Mouse (Mus musculus) CH12.LX (cell line): ENCODE results near the gene Lrmda. TPM values are rescaled to one million over a fixed set of nuclear protein-coding genes. Genes with fewer than 3 reads are reported as not detected.

Experiments used
- DNase-seq: peaks from one replicate; pipeline ENCODE4 v3.0.0-alpha.2; 2013; ENCODE audit errors: extremely low read depth
- H3K27ac ChIP-seq: 2 replicates; pipeline ENCODE4 v1.5.1; 2012; ENCODE audit warnings: low read depth, mild to moderate bottlenecking, control low read depth, moderate library complexity; ENCODE audit not compliant: insufficient read depth
- H3K27me3 ChIP-seq: replicated peaks from 2 replicates; pipeline ENCODE3; 2012; ENCODE audit warnings: inconsistent platforms
- H3K36me3 ChIP-seq, 2 experiments: replicated peaks in 1 of 2; 2 replicates each; pipeline versions ENCODE3 to v1.6.1; 2012; ENCODE audit warnings: inconsistent platforms in 1 of 2, low read length in 1 of 2, mild to moderate bottlenecking in 1 of 2, mixed read lengths in 1 of 2, moderate library complexity in 1 of 2; ENCODE audit not compliant: control insufficient read depth in 1 of 2, insufficient read depth in 1 of 2
- H3K4me1 ChIP-seq, 2 experiments: 2 replicates each; pipeline ENCODE4 v1.6.1; 2012; ENCODE audit warnings: inconsistent platforms in 1 of 2, moderate library complexity in 1 of 2; ENCODE audit not compliant: insufficient read depth in 2 of 2, control insufficient read depth in 1 of 2
- H3K4me2 ChIP-seq: 2 replicates; pipeline ENCODE4 v1.6.1; 2012; ENCODE audit warnings: low read depth, mild to moderate bottlenecking, control low read depth; ENCODE audit not compliant: poor library complexity, insufficient read depth, severe bottlenecking
- H3K4me3 ChIP-seq, 3 experiments: fragments of 150-350 bp in 1 of 3; sonication (generic) in 1 of 3; replicated peaks in 1 of 3; 2 replicates each; pipeline versions ENCODE3 to v1.5.1; 2011 to 2012; ENCODE audit warnings: low read depth in 2 of 3, low read length in 2 of 3, mild to moderate bottlenecking in 2 of 3, moderate library complexity in 2 of 3, control low read depth in 1 of 3, improper control_type of control experiment in 1 of 3, inconsistent platforms in 1 of 3, mixed read lengths in 1 of 3; ENCODE audit not compliant: poor library complexity in 1 of 3
- H3K79me2 ChIP-seq: replicated peaks from 2 replicates; pipeline ENCODE4 v1.6.1; 2012; ENCODE audit warnings: mild to moderate bottlenecking, moderate library complexity; ENCODE audit not compliant: control insufficient read depth, poor library complexity, insufficient read depth, severe bottlenecking; ENCODE audit errors: extremely low read depth
- H3K9ac ChIP-seq: 2 replicates; pipeline ENCODE4 v1.6.1; 2012; ENCODE audit warnings: low read depth, mild to moderate bottlenecking, control low read depth, moderate library complexity; ENCODE audit not compliant: insufficient read depth
- H3K9me3 ChIP-seq: replicated peaks from 2 replicates; pipeline ENCODE3; 2012; ENCODE audit warnings: low read length, inconsistent platforms, mixed read lengths
- CHD1 ChIP-seq: IDR thresholded peaks from 2 replicates; pipeline ENCODE4 v1.6.1; 2012; ENCODE audit warnings: low read depth, low read length, improper control_type of control experiment, inconsistent platforms
- CHD2 ChIP-seq: IDR thresholded peaks from 2 replicates; pipeline ENCODE4 v1.6.1; 2011; ENCODE audit warnings: low read length, improper control_type of control experiment
- E2F4 ChIP-seq: IDR thresholded peaks from 2 replicates; pipeline ENCODE4 v1.6.1; 2011; ENCODE audit warnings: low read depth, low read length, improper control_type of control experiment; ENCODE audit not compliant: insufficient replicate concordance
- ELF1 ChIP-seq: IDR thresholded peaks from 2 replicates; pipeline ENCODE4 v1.6.1; 2014; ENCODE audit warnings: low read depth, mild to moderate bottlenecking, inconsistent platforms, low read length, improper control_type of control experiment
- EP300 ChIP-seq: IDR thresholded peaks from 2 replicates; pipeline ENCODE4 v1.6.1; 2011; ENCODE audit warnings: low read length, improper control_type of control experiment
- GABPA ChIP-seq: IDR thresholded peaks from 2 replicates; pipeline ENCODE4 v1.6.1; 2012; ENCODE audit warnings: low read depth, low read length, improper control_type of control experiment, inconsistent platforms; ENCODE audit not compliant: insufficient replicate concordance
- MAFK ChIP-seq: IDR thresholded peaks from 2 replicates; pipeline ENCODE4 v1.6.1; 2011; ENCODE audit warnings: low read length, improper control_type of control experiment; ENCODE audit not compliant: insufficient replicate concordance
- MEF2A ChIP-seq: IDR thresholded peaks from 2 replicates; pipeline ENCODE4 v1.6.1; 2014; ENCODE audit warnings: low read depth, mild to moderate bottlenecking, inconsistent platforms, low read length, improper control_type of control experiment, borderline replicate concordance
- MYC ChIP-seq: IDR thresholded peaks from 2 replicates; pipeline ENCODE4 v1.6.1; 2011; ENCODE audit warnings: low read depth, mild to moderate bottlenecking, improper control_type of control experiment, low read length
- NELFE ChIP-seq: IDR thresholded peaks from 2 replicates; pipeline ENCODE4 v1.6.1; 2011; ENCODE audit warnings: low read depth, low read length, improper control_type of control experiment
- PAX5 ChIP-seq: IDR thresholded peaks from 2 replicates; pipeline ENCODE4 v1.6.1; 2012; ENCODE audit warnings: low read length, inconsistent platforms, mixed read lengths
- RAD21 ChIP-seq: IDR thresholded peaks from 2 replicates; pipeline ENCODE4 v1.6.1; 2011; ENCODE audit warnings: low read depth, mild to moderate bottlenecking, low read length, improper control_type of control experiment, moderate library complexity
- SIN3A ChIP-seq: IDR thresholded peaks from 2 replicates; pipeline ENCODE4 v1.6.1; 2012; ENCODE audit warnings: low read length, improper control_type of control experiment, inconsistent platforms
- SMC3 ChIP-seq: IDR thresholded peaks from 2 replicates; pipeline ENCODE4 v1.6.1; 2011; ENCODE audit warnings: low read depth, low read length, improper control_type of control experiment
- TBP ChIP-seq: conservative IDR thresholded peaks from 2 replicates; pipeline ENCODE4 v1.6.1; 2011; ENCODE audit warnings: low read depth, low read length, improper control_type of control experiment
- TCF12 ChIP-seq: IDR thresholded peaks from 2 replicates; pipeline ENCODE4 v1.6.1; 2014; ENCODE audit warnings: low read depth, mild to moderate bottlenecking, inconsistent platforms, low read length, improper control_type of control experiment
- UBTF ChIP-seq: IDR thresholded peaks from 2 replicates; pipeline ENCODE4 v1.6.1; 2012; ENCODE audit warnings: low read depth, mild to moderate bottlenecking, inconsistent platforms, low read length, improper control_type of control experiment, moderate library complexity
- USF2 ChIP-seq: conservative IDR thresholded peaks from 2 replicates; pipeline ENCODE4 v1.6.1; 2011; ENCODE audit warnings: low read depth, low read length, improper control_type of control experiment
- dilution Hi-C: fragments of 300-500 bp; cut with MboI; formaldehyde crosslinking; loops from 2 replicates; pipeline ENCODE4 v1.14.3; 2020; ENCODE audit warnings: low sequenced_read_pairs; ENCODE audit not compliant: extremely low pct_unique_long_range_greater_than_20kb, extremely low pct_ligation_motif_present
- in situ Hi-C: fragments of 300-500 bp; cut with MboI; formaldehyde crosslinking; loops from 3 replicates; pipeline ENCODE4 v1.14.3; 2019; ENCODE audit warnings: low sequenced_read_pairs, low pct_ligation_motif_present, low pct_unique_long_range_greater_than_20kb, mixed read lengths
- polyA plus RNA-seq: library from polyadenylated mRNA; unstranded; fragments of >175 nt; gene quantifications from 2 replicates; pipeline ENCODE4 v1.2.1, GENCODE M21; 2012; ENCODE audit warnings: low read depth; ENCODE audit not compliant: insufficient read length
- total RNA-seq, 2 experiments: library from RNA; depleted of rRNA; stranded (reverse); fragments of 300-350 nt in 1 of 2; fragments of >200 nt in 1 of 2; gene quantifications; 2 replicates each; pipeline ENCODE4 v1.2.3; 2012 to 2014

The Lrmda gene
- total and polyA plus RNA-seq, 3 experiments = 0.89 to 3.7 (median 1.9) TPM

DNA sequence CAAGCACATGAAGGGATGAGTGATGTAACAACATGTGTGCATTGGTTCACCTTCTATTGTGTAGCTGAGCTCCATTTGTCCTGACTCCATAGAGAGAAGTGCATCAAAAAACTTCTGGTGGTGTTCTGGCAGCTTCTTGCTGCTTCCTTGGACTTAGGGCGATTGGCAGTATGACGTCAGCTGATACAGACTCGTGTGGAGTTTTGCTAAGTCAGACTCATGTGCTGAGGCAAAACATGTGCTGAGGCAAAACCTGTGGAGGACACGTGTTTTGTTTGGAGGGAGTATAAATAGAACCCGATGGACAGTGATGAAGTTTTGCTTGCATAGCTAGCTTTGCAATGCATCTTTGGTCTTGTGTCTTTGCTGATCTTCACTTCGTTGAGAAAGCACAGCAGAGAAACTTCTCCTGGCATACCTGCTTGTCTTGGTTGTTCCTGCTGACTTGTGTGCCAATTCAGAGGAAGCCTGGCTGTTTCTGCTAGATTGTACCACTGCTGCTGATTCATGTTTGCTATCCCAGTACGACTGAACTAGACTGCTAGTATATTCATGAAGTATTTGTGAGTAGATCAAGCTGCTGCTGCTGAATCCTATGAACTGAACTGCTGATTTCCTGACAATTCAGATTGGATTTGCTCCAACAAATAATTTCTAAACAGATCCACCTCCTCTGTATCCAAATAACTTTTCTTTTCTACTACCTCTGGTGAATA is 208.9 kb downstream of the Lrmda start:
- Histone ChIP-seq H3K4me2 (no peak overlapping the region), H3K4me1 (0 out of 4 replicates have a peak, but pooled peaks cover 0 to 3% of the 10 kb centered on the region in 2 experiments), H3K4me3 (no peak overlapping the region), H3K27ac (no peak overlapping the region), H3K79me2 (no peaks in the 10 kb centered on the region), H3K9ac (no peak overlapping the region), H3K9me3 (no peaks in the 10 kb centered on the region), H3K27me3 (no peaks in the 10 kb centered on the region), H3K36me3 (no peaks in the 10 kb centered on the region)
- no peak for DNase-seq
- TF ChIP-seq CHD1 (no peak), CHD2 (no peak), RAD21 (no peak), MYC (no peak), SMC3 (no peak)
- in situ Hi-C loops (no loop called here), dilution Hi-C loops (no loop called here)

DNA sequence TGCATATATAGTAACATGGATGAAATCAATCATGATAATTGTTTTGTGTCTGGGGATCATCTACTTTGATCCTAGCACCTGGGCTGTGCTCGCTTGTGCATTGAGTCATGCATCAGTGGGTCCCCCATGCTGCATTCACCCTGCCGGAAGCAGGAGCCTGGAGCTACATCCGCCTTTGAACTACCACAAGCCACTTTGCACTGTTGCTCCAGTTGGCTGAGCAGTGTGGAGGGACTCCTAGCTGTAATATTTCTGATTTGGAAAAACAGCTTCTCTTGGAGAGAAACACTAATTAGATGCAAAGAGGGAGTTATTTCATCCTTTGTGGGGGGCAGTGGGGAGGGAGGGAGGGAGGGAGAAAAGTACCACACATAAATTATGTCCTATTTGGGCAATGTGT is 220.8 kb downstream of the Lrmda start:
- Histone ChIP-seq H3K27me3 (no peaks in the 10 kb centered on the region), H3K4me3 (no peak overlapping the region), H3K79me2 (no peaks in the 10 kb centered on the region), H3K27ac (no peak overlapping the region), H3K9ac (no peak overlapping the region), H3K9me3 (no peaks in the 10 kb centered on the region), H3K36me3 (no peaks in the 10 kb centered on the region), H3K4me1 (no peaks in the 10 kb centered on the region), H3K4me2 (no peak overlapping the region)
- dilution Hi-C loops = no loop called here
- no peak for TF ChIP-seq MAFK
- in situ Hi-C loops = no loop called here
- no peak for DNase-seq

DNA sequence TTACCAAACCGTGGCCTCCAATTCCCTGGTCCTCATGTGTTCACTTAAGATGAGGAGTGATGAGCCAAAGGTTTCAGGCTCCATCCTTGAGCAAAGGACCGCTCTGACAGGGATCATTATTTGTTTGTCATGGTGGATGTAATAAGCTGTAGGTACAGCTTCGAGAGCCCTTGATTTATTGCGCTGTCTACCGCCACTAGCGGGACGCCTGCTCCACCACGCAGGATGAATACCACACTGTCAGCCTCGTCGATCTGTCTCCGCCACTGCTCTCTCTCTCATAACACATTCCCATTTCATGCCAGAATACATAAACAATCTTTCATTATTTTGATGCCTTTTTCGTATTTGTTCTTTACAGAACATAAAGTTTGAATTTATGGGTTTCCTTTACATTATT is 235.9 kb downstream of the Lrmda start:
- Histone ChIP-seq H3K4me2 (no peak overlapping the region), H3K4me3 (no peak overlapping the region), H3K9ac (no peak overlapping the region), H3K79me2 (no peaks in the 10 kb centered on the region), H3K36me3 (no peaks in the 10 kb centered on the region), H3K4me1 (peaks cover 8 to 23% of the 10 kb centered on the region in 2 experiments), H3K9me3 (no peaks in the 10 kb centered on the region), H3K27me3 (no peaks in the 10 kb centered on the region), H3K27ac (no peak overlapping the region)
- no peak for DNase-seq
- TF ChIP-seq RAD21 (no peak), EP300 (no peak), TBP (no peak), PAX5 (no peak), USF2 (no peak), MEF2A (no peak), GABPA (no peak), MAFK (no peak), NELFE (no peak), CHD1 (no peak), CHD2 (no peak), UBTF (no peak), SIN3A (no peak), E2F4 (no peak), ELF1 (no peak), TCF12 (no peak)
- dilution Hi-C loops (no loop called here), in situ Hi-C loops (no loop called here)
